Mouse (Mus musculus) limb, embryonic 14.5 days (tissue): ENCODE data around the gene Sptbn1. TPM values are rescaled to one million over a fixed set of nuclear protein-coding genes. Genes with fewer than 3 reads are reported as not detected.

ENCODE experiments used
- ATAC-seq: fragments of 200-750 bp; cut with Nextera tagmentation; 2 replicates; pipeline ENCODE4 v1.8.0; 2017; ENCODE audit warnings: low read depth, moderate number of reproducible peaks, moderate TSS enrichment; ENCODE audit not compliant: low FRiP score
- DNase-seq: peaks from one replicate; pipeline ENCODE4 v3.0.0-alpha.2; 2015; ENCODE audit warnings: low spot score
- H3K27ac ChIP-seq: fragments of 300-500 bp; sonication (generic); replicated peaks from 2 replicates; pipeline ENCODE4 v1.5.1; 2014; ENCODE audit warnings: low read depth, mild to moderate bottlenecking, low read length, moderate library complexity, mixed read lengths
- H3K27me3 ChIP-seq: fragments of 300-500 bp; sonication (generic); 2 replicates; pipeline ENCODE4 v1.6.1; 2014; ENCODE audit warnings: low read length, mixed read lengths; ENCODE audit not compliant: control insufficient read depth, insufficient read depth
- H3K36me3 ChIP-seq: fragments of 300-500 bp; sonication (generic); 2 replicates; pipeline ENCODE4 v1.6.1; 2014; ENCODE audit warnings: mild to moderate bottlenecking, low read length, moderate library complexity, mixed read lengths; ENCODE audit not compliant: control insufficient read depth, insufficient read depth
- H3K4me1 ChIP-seq: fragments of 300-500 bp; sonication (generic); 2 replicates; pipeline ENCODE4 v1.6.1; 2014; ENCODE audit warnings: antibody characterized with exemption, low read length, mixed read lengths; ENCODE audit not compliant: control insufficient read depth, insufficient read depth
- H3K4me2 ChIP-seq: fragments of 300-500 bp; sonication (generic); replicated peaks from 2 replicates; pipeline ENCODE4 v1.6.1; 2014; ENCODE audit warnings: low read depth, mild to moderate bottlenecking, low read length, moderate library complexity; ENCODE audit not compliant: severe bottlenecking
- H3K4me3 ChIP-seq: fragments of 300-500 bp; sonication (generic); replicated peaks from 2 replicates; pipeline ENCODE4 v1.5.1; 2014; ENCODE audit warnings: low read length
- H3K9ac ChIP-seq: fragments of 300-500 bp; sonication (generic); 2 replicates; pipeline ENCODE4 v1.6.1; 2014; ENCODE audit warnings: mild to moderate bottlenecking, low read depth, low read length, moderate library complexity; ENCODE audit not compliant: severe bottlenecking
- H3K9me3 ChIP-seq: fragments of 300-500 bp; sonication (generic); 2 replicates; pipeline ENCODE4 v1.6.1; 2016; ENCODE audit warnings: low read length; ENCODE audit not compliant: control insufficient read depth
- POLR2A ChIP-seq: fragments of 200-500 bp; IDR thresholded peaks from 2 replicates; pipeline ENCODE4 v1.8.0; 2012; ENCODE audit warnings: inconsistent platforms, mild to moderate bottlenecking, moderate library complexity, borderline replicate concordance; ENCODE audit not compliant: insufficient read depth, insufficient read length; ENCODE audit errors: extremely low read depth
- WGBS: fragments of 180-500 bp; shearing (Covaris S2); extraction: QIAGEN DNeasy Blood & Tissue Kit; methylation state at CpG from one replicate; pipeline ENCODE4 v1.1.7; 2014; 5-methylcytosine and 5-hydroxymethylcytosine counted together
- polyA plus RNA-seq, 2 experiments: library from polyadenylated mRNA; depleted of rRNA in 1 of 2; stranded (reverse) in 1 of 2; unstranded in 1 of 2; fragments of >200 nt; fragmentation: Nextera tagmentation in 1 of 2; extraction: Ambion mirVana in 1 of 2; gene quantifications; 2 replicates each; pipeline versions ENCODE4 v1.2.1 to v1.2.3; 2012 to 2014

The Sptbn1 gene
- polyA plus RNA-seq, 2 experiments: 101 to 120 TPM

- Histone ChIP-seq H3K9me3 (no peaks in the 10 kb centered on the region), H3K27ac (no peak overlapping the region), H3K4me2 (no peak overlapping the region), H3K27me3 (no peaks in the 10 kb centered on the region), H3K9ac (no peak overlapping the region), H3K36me3 (no peaks in the 10 kb centered on the region), H3K4me1 (peaks cover 6% of the 10 kb centered on the region), H3K4me3 (no peak overlapping the region)
- DNase-seq: peak; percentile 72
- ATAC-seq: peak; percentile 42; the same call in 1 of the 2 replicates
- no peak for TF ChIP-seq POLR2A
- WGBS: 68% methylated on average over 3 of the region's 3 CpGs
Observed at GRCm38 (mm10) chr11:30243591-30243990, 24.4 kb downstream of the Sptbn1 start.

GRCm38 (mm10) chr11:30240861-30241260, 27.1 kb downstream of the Sptbn1 start:
- DNase-seq (no peak), ATAC-seq (no peak)
- Histone ChIP-seq H3K27me3 (no peaks in the 10 kb centered on the region), H3K36me3 (no peaks in the 10 kb centered on the region), H3K4me3 (no peak overlapping the region), H3K9ac (no peak overlapping the region), H3K4me2 (no peak overlapping the region), H3K27ac (no peak overlapping the region), H3K9me3 (no peaks in the 10 kb centered on the region), H3K4me1 (peaks cover 13% of the 10 kb centered on the region)
- TF ChIP-seq POLR2A: no peak
- WGBS: 48% methylated on average over 3 of the region's 3 CpGs

GRCm38 (mm10) chr11:30237960-30238359, 30.0 kb downstream of the Sptbn1 start:
- DNase-seq (peak; percentile 13), ATAC-seq (no peak)
- 63% methylated on average over 4 of the region's 4 CpGs for WGBS
- Histone ChIP-seq H3K9ac (no peak overlapping the region), H3K27ac (no peak overlapping the region), H3K4me3 (no peak overlapping the region), H3K4me1 (peaks cover 11% of the 10 kb centered on the region), H3K4me2 (no peak overlapping the region), H3K36me3 (peaks cover 4% of the 10 kb centered on the region; the same call in 1 of the 2 replicates), H3K27me3 (no peaks in the 10 kb centered on the region), H3K9me3 (no peaks in the 10 kb centered on the region)
- TF ChIP-seq POLR2A: no peak

- TF ChIP-seq POLR2A: no peak
- Histone ChIP-seq H3K27me3 (no peaks in the 10 kb centered on the region), H3K36me3 (peaks cover 4% of the 10 kb centered on the region; the same call in 1 of the 2 replicates), H3K4me1 (peaks cover 16% of the 10 kb centered on the region), H3K4me2 (no peak overlapping the region), H3K9me3 (no peaks in the 10 kb centered on the region), H3K27ac (0 out of 2 replicates have a peak overlapping the region, but pooled peaks have one; percentile 5), H3K9ac (no peak overlapping the region), H3K4me3 (no peak overlapping the region)
- no peak for ATAC-seq
- DNase-seq: no peak
- WGBS: 77% methylated on average over 4 of the region's 4 CpGs
Observed at GRCm38 (mm10) chr11:30236681-30237242, 31.2 kb downstream of the Sptbn1 start.

GRCm38 (mm10) chr11:30235666-30236065, 32.3 kb downstream of the Sptbn1 start:
- Histone ChIP-seq H3K9ac (no peak overlapping the region), H3K27ac (no peak overlapping the region), H3K4me1 (peaks cover 22% of the 10 kb centered on the region), H3K36me3 (peaks cover 4% of the 10 kb centered on the region; the same call in 1 of the 2 replicates), H3K4me3 (no peak overlapping the region), H3K4me2 (no peak overlapping the region), H3K9me3 (no peaks in the 10 kb centered on the region), H3K27me3 (no peaks in the 10 kb centered on the region)
- DNase-seq (no peak), ATAC-seq (no peak)
- TF ChIP-seq POLR2A: no peak
